Mouse (Mus musculus): ENCODE measurements at regions not wholly inside any gene's neighbourhood (a gene's known extent, or its start where the extent isn't known, plus 50 kb on each side); places are given as distances from the start of the nearest gene placed in this dataset.
A peak's percentile ranks its signal among the peaks of the same experiment; 100 is the strongest.
"Not testable (repeated sequence)": the region's sequence is repeated elsewhere in the genome, so short reads cannot be mapped to it uniquely, and the experiment has no call there.

DNA sequence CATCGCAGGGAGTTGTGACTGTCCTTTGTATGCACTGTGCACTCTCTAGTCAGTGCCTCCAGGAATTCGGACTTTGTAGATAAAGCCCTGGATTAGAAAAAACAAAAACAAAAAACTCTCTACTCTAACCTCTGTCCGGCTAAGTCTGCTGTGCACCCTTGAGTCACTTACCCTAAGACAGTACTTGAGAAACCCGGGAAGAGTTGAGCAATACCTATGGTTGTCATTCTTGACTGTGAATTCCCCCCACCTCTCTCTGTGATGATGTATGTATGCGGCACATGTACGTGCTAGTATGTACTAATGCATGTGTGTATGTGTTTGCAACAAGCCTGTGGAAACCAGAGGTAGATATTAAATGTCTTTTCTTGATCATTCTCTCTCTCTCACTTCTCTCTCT lies 96.7 kb upstream of the Gm9887 start:
- Histone ChIP-seq H3K9ac (ENCODE audit: low read depth, low read length) (no peak overlapping the region), H3K27me3 (ENCODE audit: insufficient read depth, low read length) (no peaks in the 10 kb centered on the region), H3K4me2 (ENCODE audit: low read length) (no peak overlapping the region), H3K4me1 (replicated peaks; ENCODE audit: insufficient read depth, low read length) (no peaks in the 10 kb centered on the region), H3K36me3 (ENCODE audit: insufficient read depth, low read length) (no peaks in the 10 kb centered on the region), H3K9me3 (replicated peaks; ENCODE audit: low read length) (no peaks in the 10 kb centered on the region), H3K27ac (no peak overlapping the region), H3K4me3 (replicated peaks; ENCODE audit: low read depth, low read length) (no peak overlapping the region)
- ATAC-seq (replicated peaks; ENCODE audit: low FRiP score, low read depth) = no peak
- WGBS = 83% methylated on average over 6 of the region's 6 CpGs
- no peak for TF ChIP-seq CTCF (IDR thresholded peaks at IDR 0.05; ENCODE audit: low read depth)
- DNase-seq (ENCODE audit: low spot score) = no peak

DNA sequence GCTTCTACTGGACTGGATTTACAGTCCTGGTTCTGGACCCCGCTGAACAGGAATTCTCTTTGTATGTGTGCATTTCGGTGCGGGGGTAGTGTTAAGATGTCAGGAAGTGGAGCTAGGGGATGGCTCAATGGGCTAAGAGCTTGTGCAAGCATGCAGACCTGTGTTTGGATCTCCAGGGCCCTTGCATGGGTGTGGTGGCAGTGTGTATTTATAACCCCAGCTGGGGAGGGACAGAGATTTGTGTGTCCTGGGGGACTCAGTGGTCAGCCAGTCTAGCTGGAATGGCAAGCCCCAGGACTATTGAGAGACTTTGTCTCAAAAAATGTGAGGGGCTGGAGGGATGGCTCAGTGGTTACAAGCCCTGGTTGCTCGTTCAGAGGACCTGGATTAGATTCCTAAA lies 95.1 kb upstream of the Gm9887 start:
- TF ChIP-seq CTCF (IDR thresholded peaks at IDR 0.05; ENCODE audit: low read depth) = no peak
- no peaks in the 10 kb centered on the region for H3K9me3 ChIP-seq (replicated peaks; ENCODE audit: low read length)
- no peak overlapping the region for H3K4me2 ChIP-seq (ENCODE audit: low read length)
- DNase-seq (ENCODE audit: low spot score) = no peak
- no peaks in the 10 kb centered on the region for H3K27me3 ChIP-seq (ENCODE audit: insufficient read depth, low read length)
- no peak overlapping the region for H3K9ac ChIP-seq (ENCODE audit: low read depth, low read length)
- WGBS = 49% methylated on average over 4 of the region's 4 CpGs
- H3K27ac ChIP-seq = no peak overlapping the region
- ATAC-seq (replicated peaks; ENCODE audit: low FRiP score, low read depth) = no peak
- H3K36me3 ChIP-seq (ENCODE audit: insufficient read depth, low read length) = no peaks in the 10 kb centered on the region
- no peak overlapping the region for H3K4me3 ChIP-seq (replicated peaks; ENCODE audit: low read depth, low read length)
- 0 out of 2 replicates have a peak, but pooled peaks cover 3% of the 10 kb centered on the region for H3K4me1 ChIP-seq (replicated peaks; ENCODE audit: insufficient read depth, low read length)

DNA sequence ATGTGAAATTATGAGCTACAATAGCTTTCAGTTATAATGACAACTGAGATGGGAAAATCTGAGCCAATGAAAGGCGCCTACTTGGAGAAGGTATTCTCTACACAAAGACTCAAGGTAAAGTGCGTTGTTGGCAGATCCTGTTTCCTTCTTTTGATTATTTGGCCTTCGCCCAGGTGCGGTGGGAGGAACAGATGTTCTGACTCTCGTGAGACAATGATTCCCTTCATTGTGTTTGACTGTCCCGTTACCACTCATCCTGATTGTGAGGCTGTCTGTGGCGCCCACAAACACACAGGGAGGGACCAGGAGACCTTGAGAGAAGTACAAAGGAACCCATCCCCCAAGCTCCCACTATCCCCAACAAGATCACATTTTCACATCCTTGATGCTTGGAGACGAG lies 92.6 kb upstream of the Gm9887 start:
- no peak overlapping the region for H3K9ac ChIP-seq (ENCODE audit: low read depth, low read length)
- ATAC-seq (replicated peaks; ENCODE audit: low FRiP score, low read depth) (no peak), DNase-seq (ENCODE audit: low spot score) (no peak)
- H3K9me3 ChIP-seq (replicated peaks; ENCODE audit: low read length) = no peaks in the 10 kb centered on the region
- no peak overlapping the region for H3K4me3 ChIP-seq (replicated peaks; ENCODE audit: low read depth, low read length)
- TF ChIP-seq CTCF (IDR thresholded peaks at IDR 0.05; ENCODE audit: low read depth) = no peak
- H3K27me3 ChIP-seq (ENCODE audit: insufficient read depth, low read length) = no peaks in the 10 kb centered on the region
- H3K27ac ChIP-seq = no peak overlapping the region
- no peaks in the 10 kb centered on the region for H3K36me3 ChIP-seq (ENCODE audit: insufficient read depth, low read length)
- 87% methylated on average over 8 of the region's 8 CpGs for WGBS
- no peak overlapping the region for H3K4me2 ChIP-seq (ENCODE audit: low read length)
- peaks cover 3% of the 10 kb centered on the region; the same call in 1 of the 2 replicates for H3K4me1 ChIP-seq (replicated peaks; ENCODE audit: insufficient read depth, low read length)

DNA sequence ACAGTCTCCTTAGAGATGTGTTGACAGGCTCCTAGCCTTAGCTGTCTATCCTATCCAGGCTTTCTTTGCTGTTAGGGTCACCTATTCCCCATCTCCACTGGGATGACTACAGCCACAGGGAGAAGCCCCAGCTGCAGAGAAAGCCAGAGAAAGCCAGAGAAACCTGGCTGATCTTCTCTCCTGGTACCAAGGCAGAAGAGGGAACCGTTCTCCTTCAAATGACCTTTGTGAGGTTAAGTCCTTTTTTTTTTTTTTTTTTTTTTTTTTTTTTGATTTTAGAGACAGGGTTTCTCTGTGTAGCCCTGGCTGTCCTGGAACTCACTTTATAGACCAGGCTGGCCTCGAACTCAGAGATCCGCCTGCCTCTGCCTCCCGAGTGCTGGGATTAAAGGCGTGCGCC lies 91.1 kb upstream of the Gm9887 start:
- 98% methylated on average over 6 of the region's 6 CpGs for WGBS

DNA sequence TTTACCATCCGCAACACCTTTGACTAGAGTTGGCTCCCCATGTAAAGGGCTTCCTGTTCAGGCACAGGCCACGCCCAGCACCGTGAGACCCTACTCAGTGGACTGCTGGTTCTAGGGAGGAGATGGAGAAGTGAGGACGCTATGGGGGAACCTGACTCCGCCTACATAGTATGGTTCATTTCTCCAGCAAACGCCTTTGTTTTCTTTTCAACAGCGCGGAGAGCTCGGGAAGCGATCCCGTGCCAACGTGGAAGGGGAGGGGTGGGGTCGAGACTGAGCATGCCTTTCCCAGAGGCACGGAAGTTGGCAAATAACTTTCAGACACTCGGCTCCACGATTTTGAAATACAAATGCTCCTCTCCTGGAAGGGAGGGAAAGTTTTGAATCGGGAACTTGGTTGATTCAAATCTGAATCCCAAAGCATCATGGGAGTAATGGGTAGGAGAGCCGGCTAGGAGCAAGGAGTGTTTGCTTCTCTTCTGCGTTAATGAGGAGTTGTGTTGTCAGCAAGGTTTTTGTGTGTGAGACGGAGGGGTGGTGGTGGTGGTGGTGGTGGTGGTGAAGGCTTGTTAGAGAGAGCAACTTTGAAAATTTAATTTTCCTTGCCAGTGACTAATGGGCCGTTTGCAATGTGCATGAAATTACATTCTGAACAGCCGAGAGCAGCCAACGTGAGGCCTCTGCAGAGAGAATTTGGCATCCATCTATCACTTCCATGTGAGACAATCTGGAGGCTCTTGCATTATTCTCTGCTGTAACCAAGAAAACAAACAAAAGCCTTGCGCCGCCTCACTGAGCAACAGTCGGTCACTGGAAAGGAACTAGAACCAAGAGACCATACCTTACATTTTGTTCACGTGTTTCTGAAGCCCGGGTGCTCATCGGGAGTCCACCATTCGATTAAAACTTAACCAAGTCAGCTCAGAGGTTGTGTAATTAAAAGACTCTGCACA lies 89.9 kb upstream of the Gm9887 start:
- peak overlapping the region; percentile 60 for H3K27ac ChIP-seq
- DNase-seq (ENCODE audit: low spot score) = peak; percentile 64

More for the DNA sequence above, 91.1 kb upstream of the Gm9887 start:
- DNase-seq (ENCODE audit: low spot score); H3K4me3 ChIP-seq (replicated peaks; ENCODE audit: low read depth, low read length); H3K4me2 ChIP-seq (ENCODE audit: low read length); H3K27ac ChIP-seq; ATAC-seq (replicated peaks; ENCODE audit: low FRiP score, low read depth); H3K9me3 ChIP-seq (replicated peaks; ENCODE audit: low read length); H3K9ac ChIP-seq (ENCODE audit: low read depth, low read length); H3K36me3 ChIP-seq (ENCODE audit: insufficient read depth, low read length); H3K4me1 ChIP-seq (replicated peaks; ENCODE audit: insufficient read depth, low read length); H3K27me3 ChIP-seq (ENCODE audit: insufficient read depth, low read length): not testable (repeated sequence)

DNA sequence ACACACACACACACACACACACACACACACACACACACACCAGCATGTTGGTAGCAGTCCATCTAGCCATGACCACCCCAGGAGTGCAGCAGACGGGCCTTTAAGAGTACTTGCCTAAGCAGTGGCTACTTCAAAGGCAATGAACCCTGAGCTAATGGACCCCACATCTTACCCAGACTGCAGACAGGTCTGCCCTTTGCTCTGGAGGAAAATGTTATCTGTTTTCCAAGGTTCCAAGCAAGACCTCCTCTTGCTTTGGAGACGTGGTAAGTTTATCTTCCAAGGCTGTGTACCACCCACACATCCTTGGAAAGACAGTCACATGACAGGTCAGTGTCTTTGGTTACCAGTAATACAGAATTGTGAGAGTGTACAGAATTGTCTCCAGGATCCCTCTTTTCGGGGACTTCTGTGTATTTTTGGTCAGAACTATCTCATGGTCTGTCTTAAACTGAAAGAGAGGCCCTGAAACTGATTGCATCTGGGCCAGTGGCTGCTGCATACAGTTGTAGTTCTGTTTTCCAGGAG lies 88.4 kb upstream of the Gm9887 start:
- no peak overlapping the region for H3K4me3 ChIP-seq (replicated peaks; ENCODE audit: low read depth, low read length)
- no peak overlapping the region for H3K4me2 ChIP-seq (ENCODE audit: low read length)
- ATAC-seq (replicated peaks; ENCODE audit: low FRiP score, low read depth) (no peak), DNase-seq (ENCODE audit: low spot score) (no peak)
- H3K27ac ChIP-seq = no peak overlapping the region
- H3K4me1 ChIP-seq (replicated peaks; ENCODE audit: insufficient read depth, low read length) = peaks cover 3% of the 10 kb centered on the region; the same call in 1 of the 2 replicates
- H3K9ac ChIP-seq (ENCODE audit: low read depth, low read length) = no peak overlapping the region
- H3K27me3 ChIP-seq (ENCODE audit: insufficient read depth, low read length) = no peaks in the 10 kb centered on the region
- H3K9me3 ChIP-seq (replicated peaks; ENCODE audit: low read length) = no peaks in the 10 kb centered on the region
- no peaks in the 10 kb centered on the region for H3K36me3 ChIP-seq (ENCODE audit: insufficient read depth, low read length)
- whole genome bisulfite sequencing = 68% methylated on average over 3 of the region's 3 CpGs
- TF ChIP-seq CTCF (IDR thresholded peaks at IDR 0.05; ENCODE audit: low read depth) = no peak

More for the DNA sequence above, 89.9 kb upstream of the Gm9887 start:
- peak overlapping the region; percentile 30 for H3K4me3 ChIP-seq (replicated peaks; ENCODE audit: low read depth, low read length)
- H3K4me1 ChIP-seq (replicated peaks; ENCODE audit: insufficient read depth, low read length) = peaks cover 3% of the 10 kb centered on the region; the same call in 1 of the 2 replicates
- no peaks in the 10 kb centered on the region for H3K36me3 ChIP-seq (ENCODE audit: insufficient read depth, low read length)
- H3K4me2 ChIP-seq (ENCODE audit: low read length) = peak overlapping the region; percentile 57
- no peaks in the 10 kb centered on the region for H3K9me3 ChIP-seq (replicated peaks; ENCODE audit: low read length)
- peak overlapping the region; percentile 56 for H3K9ac ChIP-seq (ENCODE audit: low read depth, low read length)
- ATAC-seq (replicated peaks; ENCODE audit: low FRiP score, low read depth) = peak; percentile 56
- WGBS = 9% methylated on average over 30 of the region's 30 CpGs
- no peak for TF ChIP-seq CTCF (IDR thresholded peaks at IDR 0.05; ENCODE audit: low read depth)
- no peaks in the 10 kb centered on the region for H3K27me3 ChIP-seq (ENCODE audit: insufficient read depth, low read length)
